32 mouse cellular contexts compared by ENCODE assay signal in the genomic region with DNA sequence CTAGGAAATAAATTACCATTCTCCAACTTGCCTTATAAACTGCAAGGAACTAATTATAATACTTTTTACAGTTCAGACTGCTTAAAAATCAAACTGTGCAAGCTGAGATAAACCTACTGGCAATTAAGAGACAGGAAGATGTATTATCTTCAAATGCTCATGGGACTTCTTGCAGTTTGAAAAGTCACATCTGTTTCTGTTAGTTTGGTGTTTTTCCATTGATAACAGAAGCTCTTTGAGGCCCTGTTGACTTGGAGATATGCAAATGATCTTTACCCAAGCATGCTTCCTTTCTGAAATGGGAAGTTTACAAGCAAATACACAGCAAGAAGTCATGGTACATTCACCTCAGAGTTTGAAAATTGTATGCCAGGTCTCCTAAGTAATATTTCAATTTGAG.
A peak's percentile ranks its signal among the peaks of the same experiment; 100 is the strongest.
DNase-seq lines count a peak whose midpoint lies in the region; ATAC-seq lines count a peak whose summit lies in the region.
"Had no signal": no experiment of that assay in that cellular context is flagged by ENCODE, and none has a peak within 500 bp of the region (broad histone marks: within the 10 kb centered on the region; RNA-seq: fewer than 3 reads in every experiment).

No protein-coding gene starts in this region.

- H3K4me2 ChIP-seq in liver, embryonic 11.5 days, result no peak overlapping the region
- H3K4me2 ChIP-seq in liver, embryonic 15.5 days, result no peak overlapping the region
- H3K4me2 ChIP-seq in midbrain, embryonic 16.5 days (ENCODE audit: low read length), result no peak overlapping the region
- H3K4me2 ChIP-seq: embryonic facial prominence, embryonic 12.5 days; heart, embryonic 15.5 days; lung, embryonic 14.5 days; midbrain, embryonic 11.5 days; neural tube, embryonic 12.5 days had no signal

- no peaks in the 10 kb centered on the region for H3K9me3 ChIP-seq in liver, embryonic 11.5 days (ENCODE audit: control insufficient read depth, low read length)
- H3K9me3 ChIP-seq in liver, embryonic 15.5 days (replicated peaks), result no peaks in the 10 kb centered on the region
- H3K9me3 ChIP-seq in midbrain, embryonic 16.5 days (replicated peaks; ENCODE audit: control insufficient read depth, low read length, poor library complexity, severe bottlenecking), result no peaks in the 10 kb centered on the region
- H3K9me3 ChIP-seq: embryonic facial prominence, embryonic 12.5 days; heart, embryonic 10.5 days; heart, embryonic 15.5 days; neural tube, embryonic 12.5 days had no signal

- ATAC-seq in liver, embryonic 11.5 days (replicated peaks; ENCODE audit: low FRiP score), result peak; percentile 63; the same call in 1 of the 2 replicates
- ATAC-seq in liver, embryonic 15.5 days (ENCODE audit: insufficient read depth), result 0 out of 2 replicates have a peak, but pooled peaks have one; percentile 18
- ATAC-seq in neutrophil, adult 5-6 weeks (ENCODE audit: extremely low read depth, insufficient number of reproducible peaks, low FRiP score, poor library complexity, severe bottlenecking), result peak; percentile 81; the same call in 1 of the 2 replicates
- no peak for ATAC-seq in midbrain, embryonic 16.5 days
- ATAC-seq: forebrain, embryonic 14.5 days; hindbrain, embryonic 16.5 days; intestine, embryonic 16.5 days had no signal

- no peak for DNase-seq in liver, embryonic 11.5 days (ENCODE audit: low spot score)
- DNase-seq in liver, result no peak
- DNase-seq in c-Kit-positive CD71-positive TER-119-negative erythroid progenitor cells, embryonic 14.5 days (ENCODE audit: low read depth), result peak; percentile 7
- no peak for DNase-seq in right cerebral cortex, postnatal 14 days
- DNase-seq in embryo, embryonic 10.5 days (ENCODE audit: low spot score), result no peak
- DNase-seq: adrenal gland, adult 8-10 months; cerebellum, adult 11 months; cerebellum, adult 9-10 months; cerebellum, postnatal 36 days; embryo, embryonic 11 days; gastrocnemius, postnatal 14 days; kidney, adult 9 months; kidney, postnatal 14 days; left cerebral cortex, postnatal 4 days; lung, embryonic 14.5 days; lung, postnatal 14 days; thymus, adult 18-20 months; thymus, postnatal 25 days had no signal

- no peaks in the 10 kb centered on the region for H3K27me3 ChIP-seq in liver, embryonic 11.5 days (replicated peaks; ENCODE audit: control insufficient read depth, insufficient read depth, low read length)
- no peaks in the 10 kb centered on the region for H3K27me3 ChIP-seq in liver, embryonic 15.5 days
- H3K27me3 ChIP-seq in midbrain, embryonic 16.5 days (ENCODE audit: control insufficient read depth, insufficient read depth, low read depth, low read length), result no peaks in the 10 kb centered on the region
- H3K27me3 ChIP-seq: embryonic facial prominence, embryonic 12.5 days; heart, embryonic 15.5 days; neural tube, embryonic 12.5 days had no signal

- H3K36me3 ChIP-seq in liver, embryonic 11.5 days (ENCODE audit: control insufficient read depth, insufficient read depth, low read length), result no peaks in the 10 kb centered on the region
- H3K36me3 ChIP-seq in liver, embryonic 15.5 days (replicated peaks), result no peaks in the 10 kb centered on the region
- H3K36me3 ChIP-seq in midbrain, embryonic 16.5 days (ENCODE audit: control insufficient read depth, insufficient read depth, low read length), result no peaks in the 10 kb centered on the region
- H3K36me3 ChIP-seq: embryonic facial prominence, embryonic 12.5 days; heart, embryonic 10.5 days; heart, embryonic 15.5 days; neural tube, embryonic 12.5 days had no signal

- H3K9ac ChIP-seq in liver, embryonic 11.5 days (ENCODE audit: low read depth, low read length), result no peak overlapping the region
- H3K9ac ChIP-seq in liver, embryonic 15.5 days, result no peak overlapping the region
- H3K9ac ChIP-seq in midbrain, embryonic 16.5 days (ENCODE audit: low read depth, low read length), result no peak overlapping the region
- H3K9ac ChIP-seq: embryonic facial prominence, embryonic 12.5 days; heart, embryonic 15.5 days; lung, embryonic 14.5 days; neural tube, embryonic 12.5 days had no signal

- no peaks in the 10 kb centered on the region for H3K4me1 ChIP-seq in liver, embryonic 11.5 days (replicated peaks; ENCODE audit: control insufficient read depth, insufficient read depth, low read length)
- H3K4me1 ChIP-seq in liver, embryonic 15.5 days (replicated peaks), result no peaks in the 10 kb centered on the region
- H3K4me1 ChIP-seq in midbrain, embryonic 16.5 days (ENCODE audit: control insufficient read depth, insufficient read depth, low read length), result no peaks in the 10 kb centered on the region
- H3K4me1 ChIP-seq: embryonic facial prominence, embryonic 12.5 days; heart, embryonic 10.5 days; heart, embryonic 15.5 days; neural tube, embryonic 12.5 days had no signal

- no peak overlapping the region for H3K27ac ChIP-seq in liver, embryonic 11.5 days (ENCODE audit: low read depth, low read length)
- H3K27ac ChIP-seq in liver, embryonic 15.5 days (replicated peaks), result no peak overlapping the region
- no peak overlapping the region for H3K27ac ChIP-seq in midbrain, embryonic 16.5 days (ENCODE audit: low read length)
- H3K27ac ChIP-seq: embryonic facial prominence, embryonic 12.5 days; heart, embryonic 10.5 days; heart, embryonic 15.5 days; layer of hippocampus, adult 2 months; neural tube, embryonic 12.5 days; stomach, postnatal 0 days had no signal

- no peak overlapping the region for H3K4me3 ChIP-seq in liver, embryonic 11.5 days (ENCODE audit: low read depth, low read length)
- H3K4me3 ChIP-seq in liver, embryonic 15.5 days (replicated peaks), result no peak overlapping the region
- no peak overlapping the region for H3K4me3 ChIP-seq in midbrain, embryonic 16.5 days (ENCODE audit: low read depth, low read length)
- H3K4me3 ChIP-seq: embryonic facial prominence, embryonic 12.5 days; heart, embryonic 10.5 days; heart, embryonic 15.5 days; layer of hippocampus, adult 2 months; myocyte; neural tube, embryonic 12.5 days had no signal
